Mouse (Mus musculus): ENCODE data around the gene Mthfd1l. TPM values are rescaled to one million over a fixed set of nuclear protein-coding genes. Genes with fewer than 3 reads are reported as not detected.

Mthfd1l gene
- under 1 TPM; 0.42 to 0.48 TPM for total RNA-seq (2021)
- long read RNA-seq, experiment 1, partial matches to known transcripts: 0 of 1 reads
- long read RNA-seq, experiment 1, other reads (novel, unspliced or antisense): 0 of 1 reads
- long read RNA-seq, experiment 2, partial matches to known transcripts: 0 of 2 reads
- long read RNA-seq, experiment 2, other reads (novel, unspliced or antisense): 2 of 2 reads

GRCm38 (mm10) chr10:3972981-3973588 lies at the start of gene Mthfd1l:
Mthfd1l (plus strand) TSS chr10:3973118.
- TF ChIP-seq CTCF (IDR thresholded peaks at IDR 0.05): peak; percentile 63
- Histone ChIP-seq H3K4me3 (peak within 1 kb of the TSS; percentile 91), H3K27ac (peak within 1 kb of the TSS; percentile 88)
- intact Hi-C loops (cut with DNase I): no loop called here
- peak; percentile 79 for DNase-seq

GRCm38 (mm10) chr10:3928008-3928545 lies 44.8 kb upstream of the Mthfd1l start:
- no peak for DNase-seq
- H3K27ac ChIP-seq: no peak overlapping the region
- no peak overlapping the region for H3K4me3 ChIP-seq
- TF ChIP-seq CTCF (IDR thresholded peaks at IDR 0.05): no peak
- intact Hi-C loops (cut with DNase I): no loop called here

DNA sequence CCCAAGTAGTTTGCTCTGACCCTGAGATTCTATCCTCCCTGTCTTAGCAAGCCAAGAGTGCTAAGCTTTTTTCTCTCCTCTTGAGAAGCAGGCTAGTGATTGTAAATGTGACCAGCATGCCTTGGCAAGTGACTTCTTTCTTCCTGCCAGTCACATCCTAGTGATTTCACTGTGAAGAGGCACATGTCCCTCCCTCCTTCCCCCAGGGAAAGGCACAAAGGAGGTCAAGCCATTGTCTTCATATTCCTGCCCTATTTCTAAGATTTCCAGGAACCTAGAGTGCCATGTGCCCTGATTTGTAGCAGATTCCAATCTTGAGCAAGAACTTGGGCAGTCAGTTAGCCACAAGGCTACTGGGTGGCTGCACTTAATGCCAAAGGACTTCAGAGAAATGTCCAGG lies 41.1 kb upstream of the Mthfd1l start:
- Histone ChIP-seq H3K27ac (no peak overlapping the region), H3K4me3 (no peak overlapping the region)
- intact Hi-C loops (cut with DNase I): no loop called here
- TF ChIP-seq CTCF (IDR thresholded peaks at IDR 0.05): no peak
- no peak for DNase-seq

DNA sequence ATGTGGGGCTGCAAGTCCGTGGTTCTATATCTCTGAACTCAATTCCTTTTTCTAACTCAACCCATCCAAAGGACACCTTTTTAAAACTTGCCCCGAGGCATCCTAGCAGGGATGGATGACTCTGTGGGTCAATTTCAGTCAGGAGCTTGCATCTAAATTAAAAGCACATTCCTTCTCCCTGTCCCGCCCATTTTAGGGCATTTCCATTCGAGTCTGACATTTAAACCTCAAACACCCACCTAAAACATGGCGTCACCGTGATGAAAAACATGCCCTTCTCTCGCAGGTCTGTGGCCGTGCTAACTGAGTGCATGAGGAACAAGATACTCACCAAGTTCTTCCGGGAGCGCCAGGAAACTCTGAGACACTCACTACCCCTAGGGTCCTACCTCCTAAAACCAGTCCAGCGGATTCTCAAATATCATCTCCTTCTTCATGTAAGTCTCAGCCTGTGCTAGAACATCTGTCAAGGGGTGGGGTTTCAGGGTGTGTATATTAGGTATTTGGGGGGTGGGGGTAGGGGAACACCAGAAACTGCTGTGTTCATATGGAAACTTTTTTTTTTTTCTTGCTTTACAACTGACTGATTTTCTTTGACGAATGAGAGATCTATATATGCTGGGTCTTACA lies 39.5 kb upstream of the Mthfd1l start:
- no peak for TF ChIP-seq CTCF (IDR thresholded peaks at IDR 0.05)
- intact Hi-C loops (cut with DNase I): no loop called here
- H3K4me3 ChIP-seq: no peak overlapping the region

GRCm38 (mm10) chr10:3936864-3937263 lies 36.1 kb upstream of the Mthfd1l start:
- intact Hi-C loops (cut with DNase I): no loop called here
- no peak for TF ChIP-seq CTCF (IDR thresholded peaks at IDR 0.05)
- no peak for DNase-seq
- Histone ChIP-seq H3K4me3 (no peak overlapping the region), H3K27ac (no peak overlapping the region)

More for the DNA sequence above, 39.5 kb upstream of the Mthfd1l start:
- DNase-seq: no peak
- no peak overlapping the region for H3K27ac ChIP-seq

DNA sequence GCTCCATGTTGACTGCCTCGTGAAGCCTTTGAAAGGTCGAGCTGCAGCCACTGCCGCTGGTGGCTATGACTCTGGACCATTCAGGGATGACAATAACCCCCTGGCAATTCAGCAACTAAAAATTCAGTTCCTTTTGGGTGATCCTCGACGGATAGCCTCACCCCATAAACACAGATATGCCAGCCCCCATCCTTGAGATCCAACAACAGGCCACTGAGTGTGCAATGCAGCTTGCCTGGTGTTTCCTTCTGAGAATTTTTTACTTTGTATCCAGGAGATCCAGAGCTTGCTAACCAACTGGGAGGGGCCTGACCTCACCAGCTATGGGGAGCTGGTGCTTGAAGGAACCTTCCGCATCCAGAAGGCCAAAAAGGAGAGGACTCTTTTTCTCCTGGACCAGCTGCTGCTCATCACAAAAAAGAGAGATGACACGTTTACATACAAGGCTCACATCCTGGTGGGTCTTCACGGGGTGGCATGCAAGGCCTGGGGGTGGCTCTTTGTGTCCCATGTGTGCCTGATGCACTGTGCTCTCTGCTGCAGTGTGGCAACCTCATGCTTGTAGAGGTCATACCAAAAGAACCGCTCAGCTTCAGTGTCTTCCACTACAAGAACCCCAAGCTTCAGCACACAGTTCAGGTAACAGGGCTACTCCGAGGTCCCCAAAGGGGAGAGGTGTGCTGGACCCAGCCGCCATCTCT lies 32.9 kb upstream of the Mthfd1l start:
- no peak for TF ChIP-seq CTCF (IDR thresholded peaks at IDR 0.05)
- Histone ChIP-seq H3K27ac (peak overlapping the region; percentile 52), H3K4me3 (no peak overlapping the region)
- intact Hi-C loops (cut with DNase I): loop anchor here (5.0 kb wide), 3 partner anchors 133 to 608 kb away; partner anchors contain the start of gene Plekhg1
- DNase-seq: no peak

GRCm38 (mm10) chr10:3940596-3940975 lies 32.3 kb upstream of the Mthfd1l start:
- TF ChIP-seq CTCF (IDR thresholded peaks at IDR 0.05): no peak

GRCm38 (mm10) chr10:3941054-3941757 lies 31.7 kb upstream of the Mthfd1l start:
- peak; percentile 49 for DNase-seq
- no peak for TF ChIP-seq CTCF (IDR thresholded peaks at IDR 0.05)
- no peak overlapping the region for H3K4me3 ChIP-seq
- intact Hi-C loops (cut with DNase I): loop anchor here (5.0 kb wide), 3 partner anchors 134 to 609 kb away; partner anchors contain the start of gene Plekhg1
- H3K27ac ChIP-seq: peak overlapping the region; percentile 64

More at GRCm38 (mm10) chr10:3940596-3940975, 32.3 kb upstream of the Mthfd1l start:
- H3K27ac ChIP-seq: peak overlapping the region; percentile 52
- DNase-seq: no peak
- intact Hi-C loops (cut with DNase I): loop anchor here (5.0 kb wide), 3 partner anchors 133 to 608 kb away; partner anchors contain the start of gene Plekhg1
- H3K4me3 ChIP-seq: no peak overlapping the region

DNA sequence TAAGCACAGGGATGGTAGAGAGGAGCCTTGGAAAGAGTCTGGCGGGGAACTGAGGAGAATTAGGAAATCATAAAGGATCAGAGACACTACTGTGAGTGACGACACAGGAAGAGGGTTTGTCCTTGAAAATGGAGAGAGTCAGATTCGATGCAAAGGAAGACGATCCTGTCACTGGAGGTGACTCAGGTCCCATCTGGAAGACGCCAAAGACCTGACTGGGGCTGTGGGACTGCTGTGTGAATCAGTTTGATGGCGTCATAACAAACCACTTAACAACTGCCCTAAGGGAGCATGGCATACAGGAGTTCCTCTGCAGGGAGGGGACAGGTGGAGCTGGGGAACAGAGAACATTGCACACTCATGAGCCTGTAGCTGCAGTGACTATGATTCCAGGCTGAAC lies 30.6 kb upstream of the Mthfd1l start:
- TF ChIP-seq CTCF (IDR thresholded peaks at IDR 0.05): no peak
- no peak for DNase-seq
- intact Hi-C loops (cut with DNase I): loop anchor here (5.0 kb wide), 3 partner anchors 135 to 610 kb away; partner anchors contain the start of gene Plekhg1
- Histone ChIP-seq H3K4me3 (no peak overlapping the region), H3K27ac (peak overlapping the region; percentile 64; the same call in 1 of the 2 replicates)

GRCm38 (mm10) chr10:3943492-3944395 lies 29.2 kb upstream of the Mthfd1l start:
- TF ChIP-seq CTCF (IDR thresholded peaks at IDR 0.05): peak; percentile 96
- no peak overlapping the region for H3K4me3 ChIP-seq
- no peak overlapping the region for H3K27ac ChIP-seq
- intact Hi-C loops (cut with DNase I): loop anchor here (1.0 to 5.0 kb wide), 5 partner anchors 136 to 611 kb away; partner anchors contain the start of gene Plekhg1
- DNase-seq: peak; percentile 76

GRCm38 (mm10) chr10:3946871-3947270 lies 26.0 kb upstream of the Mthfd1l start:
- Histone ChIP-seq H3K27ac (no peak overlapping the region), H3K4me3 (no peak overlapping the region)
- intact Hi-C loops (cut with DNase I): no loop called here
- DNase-seq: no peak
- TF ChIP-seq CTCF (IDR thresholded peaks at IDR 0.05): no peak

Measured in gastrocnemius, adult 2 months (tissue).